Mouse (Mus musculus) hindbrain, embryonic 10.5 days (tissue): ENCODE measurements at regions not wholly inside any gene's neighbourhood (a gene's known extent, or its start where the extent isn't known, plus 50 kb on each side); places are given as distances from the start of the nearest gene placed in this dataset.

ENCODE experiments used
- DNase-seq: peaks from one replicate; pipeline ENCODE4 v3.0.0-alpha.2; 2017; ENCODE audit warnings: low spot score
- H3K27ac ChIP-seq: fragments of 300-500 bp; sonication (generic); 2 replicates; pipeline ENCODE4 v1.5.1; 2016; ENCODE audit warnings: mild to moderate bottlenecking, moderate library complexity
- H3K27me3 ChIP-seq: fragments of 300-500 bp; sonication (generic); 2 replicates; pipeline ENCODE4 v1.6.1; 2016; ENCODE audit warnings: mild to moderate bottlenecking; ENCODE audit not compliant: poor library complexity, insufficient read depth, severe bottlenecking
- H3K36me3 ChIP-seq: fragments of 300-500 bp; sonication (generic); 2 replicates; pipeline ENCODE4 v1.6.1; 2016; ENCODE audit warnings: mild to moderate bottlenecking, moderate library complexity
- H3K4me1 ChIP-seq: fragments of 300-500 bp; sonication (generic); replicated peaks from 2 replicates; pipeline ENCODE4 v1.6.1; 2016; ENCODE audit warnings: mild to moderate bottlenecking
- H3K4me3 ChIP-seq: fragments of 300-500 bp; sonication (generic); 2 replicates; pipeline ENCODE4 v1.5.1; 2016; ENCODE audit warnings: mild to moderate bottlenecking, moderate library complexity
- H3K9me3 ChIP-seq: fragments of 300-500 bp; sonication (generic); 2 replicates; pipeline ENCODE4 v1.6.1; 2016; ENCODE audit warnings: mild to moderate bottlenecking, moderate library complexity
- WGBS: fragments of 180-500 bp; shearing (Covaris S2); methylation state at CpG from one replicate; pipeline ENCODE4 v1.1.7; 2016; 5-methylcytosine and 5-hydroxymethylcytosine counted together

- no peaks in the 10 kb centered on the region for H3K9me3 ChIP-seq
- H3K27me3 ChIP-seq = no peaks in the 10 kb centered on the region
- no peaks in the 10 kb centered on the region for H3K36me3 ChIP-seq
- DNase-seq = peak; percentile 43
- no peak overlapping the region for H3K4me3 ChIP-seq
- H3K27ac ChIP-seq = no peak overlapping the region
- peaks cover 21% of the 10 kb centered on the region for H3K4me1 ChIP-seq
Measured at GRCm38 (mm10) chr10:126133957-126134356, 168.0 kb downstream of the Lrig3 start.

DNA sequence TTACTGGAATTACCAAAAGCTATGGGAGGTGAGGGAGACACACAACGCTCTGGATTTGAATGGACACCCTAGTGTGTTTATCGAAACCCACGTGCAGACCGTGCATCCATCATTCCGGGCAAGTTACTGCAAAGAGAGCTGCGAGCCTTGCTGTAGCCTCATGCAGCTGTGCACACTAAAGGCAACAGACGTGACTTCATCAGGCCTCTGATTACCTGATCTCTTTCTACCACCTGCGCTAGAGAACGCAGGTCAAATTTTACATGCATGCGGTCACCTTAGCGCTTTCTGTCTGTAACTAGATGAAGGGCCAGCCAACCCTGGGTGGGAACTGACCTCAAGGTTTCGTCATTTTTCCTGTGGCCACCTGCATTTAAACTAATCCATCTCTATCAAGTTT lies 172.6 kb downstream of the Lrig3 start:
- Histone ChIP-seq H3K4me1 (peaks cover 12% of the 10 kb centered on the region), H3K4me3 (no peak overlapping the region), H3K36me3 (no peaks in the 10 kb centered on the region), H3K27me3 (no peaks in the 10 kb centered on the region), H3K27ac (no peak overlapping the region), H3K9me3 (no peaks in the 10 kb centered on the region)
- no peak for DNase-seq
- WGBS = 95% methylated on average over 12 of the region's 12 CpGs

DNA sequence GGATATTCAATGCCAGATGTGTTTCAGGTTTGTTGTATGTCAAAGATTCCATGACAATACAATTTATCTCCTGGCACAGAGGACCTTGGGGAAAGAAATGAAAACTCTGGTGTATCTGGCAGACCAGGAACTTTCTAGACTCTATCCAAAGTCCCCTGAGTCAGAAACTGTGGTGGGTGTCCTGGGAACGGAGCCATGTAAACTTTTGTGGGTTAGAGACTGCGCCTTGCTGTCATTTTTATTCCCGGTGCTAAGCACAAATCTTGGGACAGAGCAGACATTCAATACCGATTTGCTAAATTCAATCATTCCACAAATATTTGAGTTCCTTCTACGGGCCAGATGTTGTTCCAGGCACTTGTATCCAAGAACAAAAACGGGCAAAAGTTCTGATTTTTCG lies 175.6 kb downstream of the Lrig3 start:
- no peak for DNase-seq
- WGBS = 89% methylated on average over 7 of the region's 7 CpGs
- H3K4me3 ChIP-seq = no peak overlapping the region
- no peaks in the 10 kb centered on the region for H3K4me1 ChIP-seq
- H3K36me3 ChIP-seq = no peaks in the 10 kb centered on the region
- H3K9me3 ChIP-seq = no peaks in the 10 kb centered on the region
- no peak overlapping the region for H3K27ac ChIP-seq
- H3K27me3 ChIP-seq = no peaks in the 10 kb centered on the region

DNA sequence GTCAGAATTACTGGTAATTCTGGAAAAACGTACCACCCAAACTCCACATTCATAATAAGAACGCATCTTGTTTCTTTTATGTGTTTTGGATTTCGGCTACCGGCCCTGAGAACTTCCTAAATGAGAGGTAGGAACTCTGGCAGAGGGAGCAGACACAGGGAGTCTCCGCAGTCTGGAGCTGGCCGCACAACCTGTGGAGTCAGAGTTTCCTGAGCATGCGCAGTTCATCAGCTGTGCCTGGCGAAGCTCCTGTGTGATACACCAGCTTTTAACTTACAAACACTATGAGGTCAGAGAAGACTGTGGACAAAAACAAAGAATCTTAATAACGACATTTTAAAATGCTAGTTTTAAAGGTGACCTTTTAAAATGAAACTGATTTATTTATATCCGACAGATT lies 177.9 kb downstream of the Lrig3 start:
- Histone ChIP-seq H3K27ac (no peak overlapping the region), H3K9me3 (no peaks in the 10 kb centered on the region), H3K4me3 (no peak overlapping the region), H3K27me3 (no peaks in the 10 kb centered on the region), H3K36me3 (no peaks in the 10 kb centered on the region), H3K4me1 (no peaks in the 10 kb centered on the region)
- DNase-seq = no peak
- WGBS = 85% methylated on average over 10 of the region's 10 CpGs

GRCm38 (mm10) chr10:126144609-126145202 lies 178.7 kb downstream of the Lrig3 start:
- Histone ChIP-seq H3K4me1 (no peaks in the 10 kb centered on the region), H3K36me3 (no peaks in the 10 kb centered on the region), H3K4me3 (no peak overlapping the region), H3K27me3 (no peaks in the 10 kb centered on the region), H3K9me3 (no peaks in the 10 kb centered on the region), H3K27ac (no peak overlapping the region)
- no peak for DNase-seq
- WGBS = 80% methylated on average over 12 of the region's 12 CpGs

DNA sequence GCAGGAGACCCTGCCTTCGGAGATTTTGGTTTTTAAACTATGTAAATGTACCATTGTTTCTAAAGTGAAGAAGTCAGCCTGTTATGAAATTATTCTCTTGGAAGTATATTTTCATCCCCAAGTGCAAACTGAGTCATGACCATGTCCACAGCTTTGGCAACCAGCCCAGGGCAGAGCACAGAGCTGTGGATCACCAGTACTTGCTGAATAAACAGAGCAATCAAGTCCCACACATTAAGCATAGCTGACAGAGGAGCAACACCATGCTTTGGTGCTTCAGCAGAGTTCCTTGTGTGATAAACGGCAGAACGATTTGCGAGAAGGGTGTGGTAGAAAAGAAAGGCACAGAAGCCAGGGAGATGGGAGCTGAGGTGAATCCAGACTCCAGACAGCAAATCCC lies 191.3 kb downstream of the Lrig3 start:
- Histone ChIP-seq H3K9me3 (no peaks in the 10 kb centered on the region), H3K4me1 (no peaks in the 10 kb centered on the region), H3K36me3 (no peaks in the 10 kb centered on the region), H3K4me3 (no peak overlapping the region), H3K27me3 (no peaks in the 10 kb centered on the region), H3K27ac (no peak overlapping the region)
- no peak for DNase-seq
- 84% methylated on average over 4 of the region's 4 CpGs for WGBS

GRCm38 (mm10) chr10:126165215-126165614 lies 199.2 kb downstream of the Lrig3 start:
- no peaks in the 10 kb centered on the region for H3K4me1 ChIP-seq
- DNase-seq = no peak
- no peak overlapping the region for H3K27ac ChIP-seq
- H3K36me3 ChIP-seq = no peaks in the 10 kb centered on the region
- no peaks in the 10 kb centered on the region for H3K9me3 ChIP-seq
- 85% methylated on average over 5 of the region's 5 CpGs for WGBS
- H3K4me3 ChIP-seq = no peak overlapping the region
- no peaks in the 10 kb centered on the region for H3K27me3 ChIP-seq

DNA sequence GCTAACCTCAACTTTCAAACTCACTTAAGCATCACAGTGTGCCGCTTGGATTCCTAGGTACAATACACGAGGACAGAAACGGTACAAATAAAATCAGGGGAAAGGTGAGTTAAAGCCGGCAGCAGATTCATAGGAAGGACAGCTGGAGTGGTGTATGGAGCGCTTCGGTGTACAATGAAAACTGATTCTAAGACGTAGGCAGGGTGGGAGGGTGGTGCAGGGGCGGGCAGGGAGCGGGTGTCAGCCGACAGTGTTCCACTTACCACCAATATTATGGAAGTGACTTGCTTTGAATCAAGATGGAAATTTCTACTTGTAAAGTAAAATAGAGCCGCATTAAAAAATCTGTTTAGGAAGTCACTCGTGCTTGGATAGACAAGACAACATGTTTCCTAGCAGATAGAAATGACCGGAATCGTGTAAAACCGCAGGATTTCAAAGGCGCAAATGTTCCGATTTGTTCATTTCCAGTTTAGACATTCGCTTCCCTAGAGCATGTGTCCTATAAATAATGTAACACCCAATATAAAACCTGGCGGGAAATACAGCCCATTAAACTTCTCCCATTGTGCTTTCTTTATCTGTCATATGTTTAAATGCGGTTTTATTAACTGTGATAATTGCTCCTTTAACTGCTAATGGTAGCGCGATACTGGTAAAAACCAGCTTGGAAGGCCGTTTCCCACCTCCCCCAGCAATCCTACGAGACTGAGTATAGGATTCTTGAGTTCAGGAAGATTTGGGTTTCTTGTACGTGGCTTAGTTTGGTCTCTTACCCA lies 203.3 kb downstream of the Lrig3 start:
- Histone ChIP-seq H3K4me3 (no peak overlapping the region), H3K36me3 (no peaks in the 10 kb centered on the region), H3K27ac (no peak overlapping the region), H3K27me3 (no peaks in the 10 kb centered on the region), H3K9me3 (no peaks in the 10 kb centered on the region), H3K4me1 (no peaks in the 10 kb centered on the region)
- DNase-seq = no peak
- 93% methylated on average over 25 of the region's 25 CpGs for WGBS

DNA sequence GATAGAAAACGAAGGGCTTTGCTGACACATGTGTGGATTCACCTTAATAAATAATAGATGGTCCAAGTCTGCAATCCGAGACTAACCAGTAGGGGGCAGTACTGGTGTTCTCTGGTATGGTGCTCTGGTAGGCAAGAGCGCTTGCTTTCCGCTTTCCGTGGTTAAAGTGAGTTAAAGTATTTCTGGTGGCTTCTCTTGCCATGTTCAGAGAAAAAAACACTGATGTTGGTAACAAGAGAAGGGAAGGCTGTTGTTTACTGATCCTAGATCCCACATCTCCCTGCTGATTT lies 203.9 kb downstream of the Lrig3 start:
- Histone ChIP-seq H3K9me3 (no peaks in the 10 kb centered on the region), H3K27ac (no peak overlapping the region), H3K4me3 (no peak overlapping the region), H3K4me1 (no peaks in the 10 kb centered on the region), H3K36me3 (no peaks in the 10 kb centered on the region), H3K27me3 (no peaks in the 10 kb centered on the region)
- DNase-seq = no peak
- WGBS = 57% methylated on average over 5 of the region's 5 CpGs

DNA sequence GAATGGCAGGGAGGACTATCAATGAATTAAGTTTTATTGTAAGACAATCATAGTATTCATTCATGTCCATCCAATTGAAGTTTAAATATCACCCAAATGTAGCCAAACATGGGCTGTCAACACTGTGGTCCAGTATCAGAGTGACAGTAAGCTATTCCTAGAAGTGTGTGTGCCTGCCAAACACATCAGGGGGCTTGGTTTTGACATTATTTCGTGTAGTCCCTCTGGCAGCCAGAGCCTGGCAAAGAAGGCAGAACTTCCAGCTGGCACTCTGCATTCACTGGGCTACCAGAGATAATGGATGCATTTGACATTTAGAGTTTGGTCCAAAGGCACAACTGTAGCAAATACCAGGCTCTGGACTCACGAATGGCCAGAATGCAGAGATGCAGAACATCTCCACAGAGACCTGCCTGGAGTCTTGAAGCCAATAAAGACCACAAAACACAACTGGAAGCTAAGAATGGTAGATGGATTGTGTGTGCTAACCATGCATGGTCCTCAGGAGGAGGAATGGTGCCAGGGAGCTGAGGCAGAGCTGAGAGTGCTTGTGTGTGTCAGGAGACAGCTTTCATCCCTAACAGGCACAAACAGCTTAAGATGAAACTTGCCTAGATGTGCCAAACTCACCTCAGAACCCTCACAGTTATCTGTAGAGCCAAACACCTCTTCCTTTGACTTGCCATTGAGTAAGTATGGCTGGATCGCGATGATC lies 210.9 kb downstream of the Lrig3 start:
- Histone ChIP-seq H3K36me3 (no peaks in the 10 kb centered on the region), H3K27ac (no peak overlapping the region), H3K27me3 (no peaks in the 10 kb centered on the region), H3K4me3 (no peak overlapping the region), H3K4me1 (no peaks in the 10 kb centered on the region), H3K9me3 (no peaks in the 10 kb centered on the region)
- no peak for DNase-seq
- 85% methylated on average over 4 of the region's 4 CpGs for WGBS

DNA sequence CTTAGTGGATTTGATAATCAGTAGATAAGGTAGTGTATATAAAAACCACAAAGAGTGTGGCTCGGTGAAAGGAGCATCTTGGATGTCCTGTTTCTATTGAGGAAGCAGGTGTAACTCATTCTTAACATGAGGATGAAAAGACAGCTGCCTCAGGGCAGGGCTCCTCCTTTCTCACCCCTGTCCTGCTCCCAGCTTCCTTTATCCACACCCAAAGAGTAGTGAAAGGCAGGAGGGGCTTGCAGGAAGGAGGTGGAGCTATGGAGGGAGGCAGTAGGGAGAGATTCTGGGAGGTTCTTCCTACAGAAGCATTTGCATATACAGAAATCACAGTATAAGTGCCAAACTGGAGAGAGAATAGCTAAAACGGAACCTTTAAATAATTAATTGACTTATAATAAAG lies 216.4 kb downstream of the Lrig3 start:
- no peaks in the 10 kb centered on the region for H3K27me3 ChIP-seq
- 94% methylated on average over 2 of the region's 2 CpGs for WGBS
- H3K4me3 ChIP-seq = no peak overlapping the region
- no peak for DNase-seq
- H3K36me3 ChIP-seq = no peaks in the 10 kb centered on the region
- no peak overlapping the region for H3K27ac ChIP-seq
- H3K4me1 ChIP-seq = no peaks in the 10 kb centered on the region
- H3K9me3 ChIP-seq = 0 out of 2 replicates have a peak, but pooled peaks cover 4% of the 10 kb centered on the region

DNA sequence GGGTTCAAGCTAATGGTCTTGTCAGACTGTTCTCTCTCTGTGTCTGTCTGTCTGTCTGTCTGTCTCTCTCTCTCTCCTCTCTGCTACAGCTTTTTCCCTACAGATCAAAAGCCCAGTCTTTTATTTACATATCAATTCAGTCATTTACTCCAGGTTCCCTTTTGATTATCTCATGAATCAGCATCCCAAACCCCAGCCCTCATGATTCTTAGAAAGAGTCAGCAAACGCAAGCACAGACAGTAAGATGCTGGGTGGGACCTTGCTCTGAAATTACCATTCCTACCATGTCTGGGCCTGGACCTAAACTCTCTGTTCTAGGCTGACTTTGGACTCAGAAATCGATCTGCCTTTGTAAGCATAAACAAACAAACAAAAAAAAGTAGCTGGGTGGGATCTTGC lies 218.0 kb downstream of the Lrig3 start:
- Histone ChIP-seq H3K27me3 (no peaks in the 10 kb centered on the region), H3K27ac (no peak overlapping the region), H3K4me1 (no peaks in the 10 kb centered on the region), H3K36me3 (no peaks in the 10 kb centered on the region), H3K4me3 (no peak overlapping the region), H3K9me3 (0 out of 2 replicates have a peak, but pooled peaks cover 11% of the 10 kb centered on the region)
- 76% methylated on average over 2 of the region's 2 CpGs for WGBS
- no peak for DNase-seq

DNA sequence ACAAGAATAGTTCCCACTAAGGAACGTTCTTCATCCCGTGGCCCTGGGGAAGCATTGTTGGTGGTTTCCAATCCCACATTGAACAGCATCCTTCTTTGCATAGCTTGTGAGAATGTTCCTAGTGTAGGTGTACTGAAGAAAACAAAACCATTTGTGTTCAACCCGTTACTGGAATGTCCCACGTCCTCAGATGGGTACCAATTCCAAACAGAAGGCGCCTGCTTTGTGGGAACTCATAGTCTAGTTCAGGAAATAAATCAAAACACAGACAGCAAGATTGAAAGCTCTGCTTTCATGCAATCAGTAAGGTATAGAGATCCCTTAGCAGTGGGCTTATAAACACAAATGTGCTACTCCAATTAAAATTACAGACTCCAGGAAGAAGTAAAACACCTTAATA lies 219.4 kb downstream of the Lrig3 start:
- Histone ChIP-seq H3K27me3 (no peaks in the 10 kb centered on the region), H3K9me3 (0 out of 2 replicates have a peak, but pooled peaks cover 11% of the 10 kb centered on the region), H3K4me3 (no peak overlapping the region), H3K36me3 (no peaks in the 10 kb centered on the region), H3K4me1 (no peaks in the 10 kb centered on the region), H3K27ac (no peak overlapping the region)
- DNase-seq = no peak
- WGBS = 91% methylated on average over 5 of the region's 5 CpGs
